Mouse (Mus musculus) limb, embryonic 11.5 days (tissue): ENCODE data around the gene Pdia6. TPM values are rescaled to one million over a fixed set of nuclear protein-coding genes. Genes with fewer than 3 reads are reported as not detected.

Experiments used
- ATAC-seq: fragments of 200-750 bp; cut with Nextera tagmentation; 2 replicates; pipeline ENCODE4 v1.8.0; 2017; ENCODE audit warnings: low read depth; ENCODE audit not compliant: insufficient number of reproducible peaks, low FRiP score, low TSS enrichment
- DNase-seq: peaks from one replicate; pipeline ENCODE4 v3.0.0-alpha.2; 2015; ENCODE audit warnings: low spot score
- H3K27ac ChIP-seq: fragments of 300-500 bp; sonication (generic); replicated peaks from 2 replicates; pipeline ENCODE4 v1.5.1; 2014; ENCODE audit warnings: low read depth, mild to moderate bottlenecking, low read length
- H3K27me3 ChIP-seq: fragments of 300-500 bp; sonication (generic); 2 replicates; pipeline ENCODE4 v1.6.1; 2014; ENCODE audit warnings: mild to moderate bottlenecking, low read length, mixed read lengths; ENCODE audit not compliant: control insufficient read depth, insufficient read depth
- H3K36me3 ChIP-seq: fragments of 300-500 bp; sonication (generic); 2 replicates; pipeline ENCODE4 v1.6.1; 2014; ENCODE audit warnings: mild to moderate bottlenecking, low read length, moderate library complexity, mixed read lengths; ENCODE audit not compliant: control insufficient read depth, insufficient read depth
- H3K4me1 ChIP-seq: fragments of 300-500 bp; sonication (generic); 2 replicates; pipeline ENCODE4 v1.6.1; 2014; ENCODE audit warnings: low read length, mixed read lengths; ENCODE audit not compliant: control insufficient read depth, insufficient read depth
- H3K4me2 ChIP-seq: fragments of 300-500 bp; sonication (generic); 2 replicates; pipeline ENCODE4 v1.6.1; 2014; ENCODE audit warnings: low read depth, mild to moderate bottlenecking, moderate library complexity; ENCODE audit not compliant: severe bottlenecking
- H3K4me3 ChIP-seq: fragments of 300-500 bp; sonication (generic); 2 replicates; pipeline ENCODE4 v1.5.1; 2014; ENCODE audit warnings: low read depth, low read length
- H3K9ac ChIP-seq: fragments of 300-500 bp; sonication (generic); 2 replicates; pipeline ENCODE4 v1.6.1; 2014; ENCODE audit warnings: mild to moderate bottlenecking, low read length
- H3K9me3 ChIP-seq: fragments of 300-500 bp; sonication (generic); 2 replicates; pipeline ENCODE4 v1.6.1; 2016; ENCODE audit warnings: low read length; ENCODE audit not compliant: control insufficient read depth
- WGBS: fragments of 180-500 bp; shearing (Covaris S2); extraction: QIAGEN DNeasy Blood & Tissue Kit; methylation state at CpG from one replicate; pipeline ENCODE4 v1.1.7; 2014; 5-methylcytosine and 5-hydroxymethylcytosine counted together
- polyA plus RNA-seq: library from polyadenylated mRNA; unstranded; fragments of >200 nt; fragmentation: Nextera tagmentation; extraction: Ambion mirVana; gene quantifications from 2 replicates; pipeline ENCODE4 v1.2.1, GENCODE M21; 2014

The Pdia6 gene
- polyA plus RNA-seq, 1 experiment from 2014 or later: 604 TPM

DNA sequence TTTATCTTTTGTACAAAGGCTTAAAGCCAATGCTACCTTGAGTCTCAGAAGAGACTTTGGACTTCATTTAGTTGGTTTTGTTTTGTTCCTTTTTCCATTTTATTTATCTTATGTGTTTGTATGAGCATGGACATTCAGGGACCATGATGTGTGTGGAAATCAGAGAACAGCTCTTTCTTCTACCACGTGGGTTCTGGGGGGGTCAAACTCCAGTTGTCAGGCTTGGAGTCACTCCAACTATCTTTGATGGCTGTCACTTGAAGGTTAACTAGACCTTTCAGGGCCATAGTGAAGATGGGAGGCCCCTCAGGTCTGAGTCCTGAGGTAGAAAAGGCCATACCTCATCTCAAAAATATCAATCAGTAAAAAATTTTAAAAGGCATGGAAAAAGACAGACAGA lies 67.1 kb downstream of the Pdia6 start:
- no peaks in the 10 kb centered on the region for H3K27me3 ChIP-seq
- DNase-seq: no peak
- H3K9me3 ChIP-seq: no peaks in the 10 kb centered on the region
- no peak for ATAC-seq
- H3K4me3 ChIP-seq: no peak overlapping the region
- WGBS: 38% methylated on average over 1 of the region's 1 CpGs
- H3K4me1 ChIP-seq: no peaks in the 10 kb centered on the region
- H3K27ac ChIP-seq: no peak overlapping the region
- no peak overlapping the region for H3K9ac ChIP-seq
- no peaks in the 10 kb centered on the region for H3K36me3 ChIP-seq
- no peak overlapping the region for H3K4me2 ChIP-seq

Other genes starting within 250 kb of the Pdia6 start
- gene Kcnf1, start 89.7 kb upstream of the Pdia6 start, polyA plus RNA-seq: 0.21 and 0.41 TPM in 2 replicates
- 0.23 and 0.58 TPM in 2 replicates for gene Atp6v1c2, start 62.8 kb downstream of the Pdia6 start, polyA plus RNA-seq
- 35.4 and 39.2 TPM in 2 replicates for gene Nol10, start 81.9 kb downstream of the Pdia6 start, polyA plus RNA-seq